Mouse (Mus musculus) ES-CJ7 (cell line): ENCODE data around the gene Sec23ip.
A peak's percentile ranks its signal among the peaks of the same experiment; 100 is the strongest.

Experiments used
- DNase-seq: peaks from one replicate; pipeline ENCODE4 v3.0.0; 2011; ENCODE audit warnings: low read depth, low spot score

Gene Sec23ip

GRCm38 (mm10) chr7:128779305-128779704, 34.6 kb downstream of the Sec23ip start:
- DNase-seq: peak; percentile 70

GRCm38 (mm10) chr7:128781846-128782245, 37.1 kb downstream of the Sec23ip start:
- DNase-seq: no peak

GRCm38 (mm10) chr7:128790045-128790444, 45.3 kb downstream of the Sec23ip start:
- no peak for DNase-seq

GRCm38 (mm10) chr7:128793464-128793863, 48.7 kb downstream of the Sec23ip start:
- no peak for DNase-seq

- no peak for DNase-seq
These were observed 80.3 kb downstream of the Sec23ip start for GRCm38 (mm10) chr7:128824986-128825563.

- no peak for DNase-seq
These were observed 87.8 kb downstream of the Sec23ip start for GRCm38 (mm10) chr7:128832455-128833081.

- DNase-seq: peak; percentile 13
These were observed 88.5 kb downstream of the Sec23ip start for GRCm38 (mm10) chr7:128833196-128833595.
